Mouse (Mus musculus) layer of hippocampus, adult 11-12 months (tissue): ENCODE data around the gene Sik3.

ENCODE experiments used
- DNase-seq: peaks from one replicate; pipeline ENCODE4 v3.0.0; 2022; ENCODE audit warnings: low spot score

Sik3 gene

DNA sequence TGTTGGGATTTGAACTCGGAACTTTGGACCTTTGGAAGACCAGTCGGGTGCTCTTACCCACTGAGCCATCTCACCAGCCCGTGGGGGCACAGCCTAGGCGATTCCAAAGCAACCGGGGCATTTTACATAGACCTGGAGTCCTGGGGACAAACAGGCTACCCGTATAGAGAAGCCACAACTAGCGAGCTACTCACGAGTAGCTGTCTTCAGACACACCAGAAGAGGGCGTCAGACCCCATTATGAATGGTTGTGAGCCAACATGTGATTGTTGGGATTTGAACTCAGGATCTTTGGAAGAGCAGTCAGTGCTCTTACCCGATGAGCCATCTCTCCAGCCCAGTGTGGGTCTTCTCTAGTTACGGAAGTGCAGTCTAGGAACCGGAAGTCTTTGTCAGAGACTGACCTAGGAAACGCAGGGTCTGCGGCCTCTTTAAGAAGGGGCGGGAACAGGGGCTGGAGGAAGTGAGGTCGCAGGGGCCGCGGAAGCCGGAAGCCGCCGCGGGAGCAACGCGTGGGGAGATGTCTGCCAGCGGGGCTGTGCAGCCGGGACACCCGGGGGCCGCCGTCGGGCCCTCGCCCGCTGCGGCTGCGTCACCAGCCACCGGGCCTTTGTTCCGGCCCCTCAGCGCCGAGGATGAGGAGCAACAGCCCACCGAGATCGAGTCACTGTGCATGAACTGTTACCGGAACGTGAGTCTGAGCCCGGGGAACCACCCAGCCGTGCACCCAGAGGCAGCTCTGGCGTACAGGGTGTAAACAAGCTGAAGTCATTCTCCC, 260.2 kb downstream of the Sik3 start, which contains the start of gene Zpr1:
Gene Zpr1 (plus strand): TSS at position 388 of the 778 bp plus-strand sequence.
- DNase-seq, result peak; percentile 89
